Mouse (Mus musculus): ENCODE measurements around the gene Armcx1.

DNA sequence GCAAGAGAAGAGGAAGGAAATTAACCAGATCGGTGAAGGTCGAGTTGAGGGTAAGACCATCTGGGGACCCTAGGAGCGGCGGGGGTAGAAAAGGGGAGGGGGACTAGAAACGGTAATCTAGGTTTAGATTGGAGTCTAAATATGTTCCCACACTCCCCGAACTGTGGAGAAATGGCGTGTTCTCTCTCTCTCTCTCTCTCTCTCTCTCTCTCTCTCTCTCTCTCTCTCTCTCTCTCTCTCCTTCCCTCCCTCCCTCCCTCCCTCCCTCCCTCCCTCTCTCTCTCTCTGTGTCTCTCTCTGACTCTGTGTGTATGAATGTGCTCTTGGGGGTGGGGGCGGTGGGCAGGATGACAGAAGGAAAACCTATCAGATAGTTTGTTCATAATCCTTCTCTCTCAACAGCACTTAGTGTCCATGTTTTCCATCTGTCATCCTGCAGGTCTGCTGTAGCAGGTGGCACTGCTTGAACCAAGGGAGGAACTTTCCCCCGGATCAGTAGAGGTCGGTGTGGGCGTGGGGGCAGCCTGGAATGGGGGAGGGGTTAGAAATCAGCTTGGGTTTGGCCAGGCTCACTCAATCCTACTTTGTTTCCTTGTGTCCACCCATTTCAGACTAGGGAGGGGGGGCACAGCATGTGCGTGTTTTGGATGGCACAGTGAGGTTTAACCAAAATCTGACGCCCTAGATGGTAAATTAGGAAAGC is 39.7 kb downstream of the Armcx1 start:
- TF ChIP-seq CTCF (IDR thresholded peaks at IDR 0.05; ENCODE audit: control insufficient read depth, insufficient read depth, low read length) (no peak), POLR2A (IDR thresholded peaks at IDR 0.05; ENCODE audit: borderline replicate concordance, control insufficient read depth, low read depth, low read length) (no peak)

Measured in bone marrow, adult 2 months (tissue).